Mouse (Mus musculus) regulatory T cell (primary cell): ENCODE data around the gene Sltm.
"Not testable (repeated sequence)": the region's sequence is repeated elsewhere in the genome, so short reads cannot be mapped to it uniquely, and the experiment has no call there.

Experiments
- in situ Hi-C: fragments of 300-600 bp; cut with MboI, MseI; formaldehyde crosslinking; loops from one replicate; pipeline ENCODE4 v1.15.1; 2025; ENCODE audit warnings: high pct_unique_total_duplicates

Gene Sltm

DNA sequence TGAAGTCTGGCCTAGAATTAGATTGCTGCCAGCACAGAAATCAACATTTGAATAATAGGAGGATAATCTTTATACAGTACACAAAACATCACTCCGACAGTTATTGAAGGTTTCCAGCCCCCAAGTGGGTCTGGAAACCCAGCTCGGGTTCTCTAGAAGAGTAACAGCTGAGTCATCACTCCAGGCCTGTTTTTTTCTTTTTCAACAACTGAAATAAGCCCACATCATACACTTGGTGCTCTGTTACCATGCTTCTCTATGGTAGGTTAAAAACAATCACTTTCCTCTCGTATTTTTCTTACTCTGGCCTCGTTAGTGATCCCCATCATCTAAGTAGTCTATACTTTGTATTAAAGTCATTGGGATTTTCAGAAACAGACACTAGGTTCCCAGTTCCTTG, 5.8 kb downstream of the Sltm start:
- in situ Hi-C loops, result no loop called here

DNA sequence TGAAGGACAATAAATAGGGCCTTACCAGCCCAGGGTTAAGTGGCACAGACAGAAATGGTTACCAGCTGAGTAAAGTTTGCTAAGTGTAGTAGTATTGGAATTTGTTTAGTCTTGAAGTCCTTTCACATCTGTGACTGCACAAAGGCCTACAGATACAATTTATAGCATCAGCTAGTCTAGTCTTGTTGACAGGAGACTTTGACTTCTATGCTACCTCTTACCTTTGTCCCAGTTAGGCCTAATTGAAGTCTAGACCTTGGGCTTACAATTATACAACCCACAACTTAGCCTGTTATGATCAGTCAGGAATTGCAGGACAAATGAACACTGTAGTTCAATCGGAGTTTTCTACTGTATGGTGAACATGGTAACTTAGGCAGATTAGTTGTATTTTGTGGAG, 9.0 kb downstream of the Sltm start:
- in situ Hi-C loops, result no loop called here

DNA sequence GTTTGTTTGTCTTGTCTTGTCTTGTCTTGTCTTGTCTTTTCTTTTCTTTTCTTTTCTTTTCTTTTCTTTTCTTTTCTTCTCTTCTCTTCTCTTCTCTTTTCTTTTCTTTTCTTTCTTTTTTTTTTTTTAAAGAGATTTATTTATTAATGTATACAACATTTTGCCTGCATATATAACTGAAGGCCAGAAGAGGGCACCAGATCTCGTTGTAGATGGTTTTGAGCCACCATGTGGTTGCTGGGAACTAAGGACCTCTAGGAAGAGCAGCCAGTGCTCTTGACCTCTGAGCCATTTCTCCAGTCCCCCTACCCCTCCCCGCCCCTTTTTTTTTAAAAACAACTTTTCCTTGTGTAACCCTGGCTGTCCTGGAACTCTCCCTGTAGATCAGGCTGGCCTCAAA, 9.7 kb downstream of the Sltm start:
- in situ Hi-C loops, result not testable (repeated sequence)

DNA sequence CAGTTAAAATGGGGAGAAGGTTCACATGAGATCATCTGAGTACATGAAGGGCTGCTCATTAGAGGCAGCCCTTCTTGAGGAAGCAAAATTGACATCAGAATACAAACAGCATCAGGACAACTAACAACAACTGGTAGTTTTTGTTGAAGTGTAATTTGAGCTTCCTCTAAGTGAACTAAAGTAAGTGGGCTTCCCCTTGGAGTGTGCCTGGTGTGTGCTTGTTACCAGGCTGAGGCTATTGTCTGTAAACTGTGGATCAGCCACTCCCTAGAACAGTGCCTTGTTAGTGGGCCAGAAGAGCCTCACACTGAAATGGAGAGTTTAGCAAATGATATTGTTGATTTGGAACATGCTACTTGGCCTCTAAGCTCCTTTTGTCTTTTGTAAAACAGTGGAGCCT, 12.9 kb downstream of the Sltm start:
- in situ Hi-C loops, result no loop called here

DNA sequence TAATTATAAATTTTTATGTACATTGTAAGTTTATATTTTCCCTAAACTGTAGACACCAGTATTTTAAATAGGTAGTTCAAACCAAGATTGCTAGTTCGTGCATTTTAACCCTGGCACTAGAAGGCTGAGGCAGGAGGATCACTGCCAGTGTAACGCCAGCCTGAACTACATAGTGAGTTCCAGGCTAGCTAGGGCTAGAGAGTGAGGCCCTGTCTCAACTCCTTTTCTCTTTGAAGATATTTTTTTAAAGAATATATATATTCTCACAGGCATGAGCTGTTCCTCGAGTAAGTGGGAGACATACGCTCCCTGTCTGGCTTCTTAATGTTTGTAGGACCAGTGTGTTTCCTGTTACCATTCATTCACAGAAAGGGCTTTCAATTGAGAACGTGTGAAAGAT, 14.2 kb downstream of the Sltm start:
- in situ Hi-C loops, result no loop called here

DNA sequence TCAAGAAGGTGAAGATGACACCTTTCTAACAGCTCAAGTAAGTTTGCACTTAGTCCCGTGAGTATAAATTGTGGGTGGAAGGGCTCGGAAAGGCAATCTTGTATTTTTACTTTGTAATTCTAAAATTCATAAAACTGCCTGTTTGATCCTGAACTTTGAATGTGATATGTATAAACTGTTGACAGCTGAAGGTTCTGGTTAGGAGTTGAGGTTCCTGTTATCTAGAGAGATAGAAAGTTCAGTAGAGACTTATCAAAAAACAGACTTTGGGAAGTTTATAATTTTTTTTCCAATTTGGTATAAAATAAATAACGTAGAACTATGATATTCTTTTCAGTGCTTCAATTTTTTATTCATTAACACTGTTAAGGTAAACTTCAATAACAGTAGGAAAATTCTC, 20.3 kb downstream of the Sltm start:
- in situ Hi-C loops, result no loop called here

DNA sequence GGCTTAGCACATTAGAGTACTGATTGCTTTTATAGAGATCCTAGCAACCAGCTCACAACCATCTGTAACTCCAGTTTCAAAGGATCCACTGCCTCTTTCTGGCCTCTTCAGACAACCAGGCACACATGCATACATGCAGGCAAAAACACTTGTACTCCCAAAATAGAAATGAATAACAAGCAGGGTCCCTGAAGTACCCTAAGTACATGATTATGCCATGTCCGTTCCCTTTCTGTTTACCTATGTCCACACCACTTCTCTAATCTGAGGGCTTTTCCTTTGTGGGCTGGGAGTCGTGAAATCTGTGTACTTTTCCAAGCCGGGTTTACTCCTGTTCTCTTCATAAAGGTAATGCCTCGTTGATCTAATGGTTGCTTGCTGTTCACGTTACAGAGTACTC, 25.1 kb downstream of the Sltm start:
- in situ Hi-C loops, result no loop called here

DNA sequence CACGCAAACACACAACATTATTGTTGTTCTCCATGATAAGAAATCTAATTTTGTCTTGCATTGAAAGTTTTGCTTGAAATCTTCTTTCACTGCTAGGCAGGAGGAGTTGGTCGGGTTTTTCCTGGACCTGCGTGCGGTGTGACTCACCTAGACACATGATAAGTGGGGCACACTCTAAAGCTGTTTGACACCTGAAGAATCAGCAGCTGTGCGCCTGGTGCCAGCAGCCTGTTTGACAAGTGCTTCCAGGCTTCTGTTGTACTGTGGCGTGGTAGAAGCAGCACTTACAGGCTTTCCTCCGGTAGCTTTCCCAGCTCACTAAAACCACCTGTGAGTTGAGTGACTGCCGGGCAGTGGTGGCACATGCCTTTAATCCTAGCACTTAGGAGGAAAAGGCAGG, 27.8 kb downstream of the Sltm start:
- in situ Hi-C loops, result loop anchor here (5.0 kb wide), 1 partner anchor 128 kb away; no protein-coding TSS in a partner anchor

DNA sequence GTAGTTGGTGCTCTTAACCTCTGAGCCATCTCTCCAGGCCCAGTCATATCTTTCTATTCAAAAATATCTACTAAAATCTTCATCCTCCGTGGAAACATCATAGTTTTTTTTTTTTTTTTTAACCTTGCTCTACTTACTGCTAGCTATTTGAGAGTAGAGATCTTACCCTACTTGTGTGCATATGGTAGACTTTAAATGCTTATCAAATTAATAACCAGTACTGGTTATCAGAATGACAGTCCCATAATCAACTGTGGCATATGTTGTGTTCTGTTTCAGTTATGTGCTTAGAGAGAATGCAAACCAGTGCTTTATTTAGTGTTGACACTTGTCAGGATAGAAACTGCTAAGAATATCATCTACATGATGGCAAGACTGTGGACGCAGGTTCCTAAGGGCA, 35.6 kb downstream of the Sltm start:
- in situ Hi-C loops, result no loop called here

DNA sequence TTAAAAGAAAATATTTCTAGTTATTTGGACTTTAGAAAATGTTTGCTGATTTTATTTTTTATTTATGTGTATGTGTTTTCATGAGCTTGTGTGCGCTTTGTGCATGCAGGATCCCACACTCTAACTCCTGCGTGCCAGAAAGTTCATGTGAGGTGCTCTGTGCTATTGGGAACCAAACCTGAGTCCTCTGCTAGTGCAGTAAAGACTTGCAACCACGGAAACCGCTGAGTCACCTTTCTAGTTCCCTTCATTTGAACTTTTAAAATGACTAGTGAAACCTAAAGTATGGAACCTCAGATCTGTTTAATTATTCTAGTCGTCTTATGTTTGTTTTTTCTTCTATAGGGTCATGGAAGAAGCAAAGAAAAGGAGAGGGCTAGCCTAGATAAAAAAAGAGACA, 38.4 kb downstream of the Sltm start:
- in situ Hi-C loops, result no loop called here

DNA sequence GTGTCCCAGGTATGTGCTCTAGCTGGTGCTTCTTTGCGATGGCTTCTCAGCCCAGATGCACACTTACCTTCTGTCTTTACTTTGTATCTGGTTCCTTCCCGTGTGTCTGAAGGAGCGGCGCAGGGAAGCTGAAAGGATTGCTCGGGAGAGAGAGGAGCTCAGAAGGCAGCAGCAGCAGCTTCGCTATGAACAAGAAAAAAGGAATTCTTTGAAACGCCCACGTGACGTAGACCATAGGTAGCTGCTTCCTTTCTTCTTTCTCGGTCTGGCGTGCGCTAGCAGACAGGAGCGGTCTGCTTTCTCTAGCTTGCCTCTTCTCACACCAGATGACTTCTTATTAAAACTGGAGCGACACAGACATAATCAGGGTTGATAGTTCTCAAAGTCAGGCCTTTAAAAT, 42.1 kb downstream of the Sltm start:
- in situ Hi-C loops, result no loop called here

DNA sequence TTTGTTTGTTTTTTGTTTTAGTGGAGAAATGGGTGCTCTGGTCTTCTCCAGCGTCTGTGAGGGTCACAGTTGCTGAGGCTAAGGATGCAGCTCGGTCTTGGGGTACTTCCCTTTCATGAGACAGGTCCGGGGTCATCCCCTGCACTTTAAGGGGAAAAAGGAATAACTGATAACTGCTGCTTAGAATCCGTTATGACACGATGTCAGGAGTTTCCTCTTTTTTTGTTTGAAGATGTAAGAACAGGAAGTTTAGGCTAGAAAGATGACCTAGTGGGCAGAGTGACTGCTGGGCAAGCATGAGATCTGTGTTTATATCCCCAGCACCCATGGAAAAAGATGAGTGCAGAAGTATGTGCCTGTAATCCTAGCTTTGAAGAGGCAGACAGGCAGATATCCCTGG, 42.6 kb downstream of the Sltm start:
- in situ Hi-C loops, result no loop called here

DNA sequence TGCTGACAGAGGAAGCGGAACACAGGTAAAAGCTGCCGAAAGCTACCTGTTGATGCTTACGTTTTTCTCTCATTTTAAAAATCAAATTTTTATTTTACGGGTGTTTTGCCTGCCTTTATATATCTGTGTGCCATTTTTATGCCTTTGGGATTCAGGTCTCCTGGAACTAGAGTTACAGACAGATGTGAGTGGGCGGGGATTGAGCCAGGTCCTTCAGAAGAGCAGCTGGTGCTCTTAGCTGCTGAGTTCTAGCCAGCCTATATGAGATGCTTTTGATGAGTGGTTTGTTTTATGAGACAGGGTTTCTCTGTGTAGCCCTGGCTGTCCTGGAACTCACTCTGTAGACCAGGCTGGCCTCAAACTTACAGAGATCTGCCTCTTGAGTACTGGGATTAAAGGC, 44.6 kb downstream of the Sltm start:
- in situ Hi-C loops, result no loop called here

DNA sequence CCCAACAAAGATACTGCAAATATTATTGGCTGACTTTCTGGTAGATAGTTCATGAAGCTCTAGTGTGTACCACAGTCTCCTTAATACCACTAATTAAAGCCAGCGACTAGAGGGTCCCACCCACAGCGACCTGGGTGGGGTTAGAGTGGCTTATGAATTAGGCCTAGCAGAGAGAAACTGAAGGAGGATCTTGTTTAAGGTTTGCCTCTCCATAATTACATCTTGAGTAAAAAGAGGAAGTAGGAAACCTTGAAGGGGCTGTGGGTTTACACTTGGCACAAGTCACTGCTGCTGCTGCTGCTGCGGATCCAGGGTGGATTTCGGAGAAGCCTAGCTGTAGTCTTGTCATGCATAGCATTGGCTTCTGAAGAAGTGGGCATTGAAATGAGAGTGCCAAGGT, 48.2 kb downstream of the Sltm start:
- in situ Hi-C loops, result no loop called here

DNA sequence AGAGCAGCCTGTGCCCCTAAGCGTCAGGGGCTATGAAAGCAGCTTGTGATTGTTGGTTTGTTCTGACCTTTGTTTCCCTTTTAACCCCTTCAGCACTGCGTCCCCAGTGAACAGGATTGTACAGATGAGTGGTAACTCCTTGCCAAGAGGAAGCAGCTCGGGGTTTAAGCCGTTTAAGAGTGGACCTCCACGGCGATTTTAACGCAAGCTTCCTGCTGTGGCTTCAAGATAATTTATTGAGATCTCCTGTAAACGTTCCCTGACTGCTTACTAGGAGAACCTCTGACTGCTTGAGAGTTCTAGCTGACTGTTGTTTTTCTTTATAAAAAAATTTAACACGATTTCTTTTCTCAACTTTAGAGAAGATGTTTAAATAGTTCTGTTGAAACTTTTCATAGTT, 48.9 kb downstream of the Sltm start:
- in situ Hi-C loops, result no loop called here

DNA sequence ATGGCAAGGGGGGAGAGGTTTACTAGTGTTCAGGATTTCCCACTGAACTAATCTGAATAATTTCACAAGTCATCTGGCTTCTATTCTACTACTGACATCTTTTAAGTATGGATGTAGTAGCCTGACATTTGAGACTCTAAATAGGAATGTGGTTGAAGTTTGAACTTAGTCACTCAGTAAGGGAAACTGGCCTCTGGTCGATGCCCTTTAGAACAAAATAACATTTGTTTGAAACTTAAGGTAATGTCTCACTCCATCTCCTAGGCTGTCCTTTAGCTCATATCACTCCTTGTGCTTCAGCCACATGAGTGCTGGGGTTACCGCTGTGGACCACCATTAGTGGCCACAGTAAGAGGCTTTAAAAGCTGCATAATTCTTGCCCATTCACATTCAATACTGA, 55.7 kb downstream of the Sltm start:
- in situ Hi-C loops, result no loop called here

DNA sequence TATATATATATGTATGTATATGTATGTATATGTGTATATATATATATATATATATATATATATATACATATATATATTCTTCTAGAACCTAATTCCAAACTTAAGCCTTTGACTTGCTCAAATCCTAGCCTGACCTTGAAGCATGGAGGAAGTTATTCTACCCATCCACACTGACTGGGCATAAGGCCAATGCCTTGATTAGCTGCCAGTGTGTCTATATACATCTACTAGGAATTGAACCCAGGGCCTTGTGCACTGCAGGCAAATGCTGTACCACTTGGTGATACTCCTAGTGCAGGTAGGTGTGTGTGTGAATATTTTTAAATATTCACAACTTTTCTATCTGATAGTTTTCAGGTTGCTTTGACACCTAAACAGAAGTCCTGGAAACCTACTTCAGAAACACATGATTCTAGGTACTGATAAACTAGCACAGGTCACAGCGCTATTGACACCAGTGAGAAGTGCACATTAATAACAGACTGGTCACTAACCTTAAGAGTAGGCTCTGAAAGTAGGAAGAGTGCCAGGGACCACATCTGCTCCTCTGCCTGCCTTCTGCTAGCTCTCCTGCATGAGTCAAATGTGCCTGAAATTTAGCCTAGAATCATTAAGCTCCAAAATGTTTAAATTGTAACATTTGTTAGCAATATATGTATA, 59.8 kb downstream of the Sltm start:
- in situ Hi-C loops, result no loop called here

DNA sequence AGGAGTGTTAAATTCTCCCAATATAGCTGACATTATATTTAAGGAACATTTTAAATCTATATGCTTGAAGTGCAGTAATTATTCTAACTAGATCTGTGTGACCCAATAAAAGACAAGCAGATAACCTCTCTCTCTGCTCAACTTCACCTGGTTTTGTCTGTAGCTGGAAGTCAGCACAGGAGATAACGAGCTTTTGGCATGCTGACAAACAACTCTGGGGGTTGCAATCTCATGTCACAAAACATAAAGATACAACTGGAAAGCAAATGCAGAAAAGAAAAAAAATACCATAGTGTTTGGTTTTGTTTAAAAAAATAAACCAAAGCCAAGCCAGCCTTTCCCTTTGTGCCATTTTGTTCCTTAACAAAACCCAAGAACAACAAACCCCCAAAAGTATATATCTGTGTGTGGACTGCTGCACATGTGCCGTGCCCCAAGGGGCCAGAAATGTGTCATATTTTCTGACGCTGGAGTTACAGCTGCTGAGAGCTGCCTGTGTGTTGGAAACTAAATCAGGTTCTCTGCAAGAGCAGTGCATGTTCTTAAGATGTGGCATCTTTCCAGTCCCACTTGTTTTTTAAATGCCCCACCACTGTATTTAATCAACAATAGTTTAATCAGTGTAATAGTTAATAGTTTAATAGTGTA, 68.6 kb downstream of the Sltm start:
- in situ Hi-C loops, result no loop called here

DNA sequence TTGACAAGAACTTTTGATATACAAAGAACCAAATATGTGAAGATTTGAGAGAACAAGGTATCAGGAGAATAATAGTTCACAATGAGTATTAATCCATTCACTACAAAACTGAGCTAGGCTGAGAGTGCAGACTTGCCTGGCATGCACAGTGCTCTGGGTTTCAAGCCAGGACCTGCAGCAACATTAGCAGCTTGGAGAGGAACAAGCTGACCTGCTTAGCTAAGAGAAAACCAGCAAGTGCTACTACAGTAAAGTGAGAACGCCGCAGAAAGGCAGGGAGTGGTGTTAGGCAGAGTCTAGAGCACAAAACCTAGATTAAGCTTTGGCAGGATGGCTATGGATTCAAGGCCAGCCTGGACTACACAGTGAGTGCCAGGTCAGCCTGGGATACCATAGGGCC, 87.2 kb downstream of the Sltm start:
- in situ Hi-C loops, result no loop called here

DNA sequence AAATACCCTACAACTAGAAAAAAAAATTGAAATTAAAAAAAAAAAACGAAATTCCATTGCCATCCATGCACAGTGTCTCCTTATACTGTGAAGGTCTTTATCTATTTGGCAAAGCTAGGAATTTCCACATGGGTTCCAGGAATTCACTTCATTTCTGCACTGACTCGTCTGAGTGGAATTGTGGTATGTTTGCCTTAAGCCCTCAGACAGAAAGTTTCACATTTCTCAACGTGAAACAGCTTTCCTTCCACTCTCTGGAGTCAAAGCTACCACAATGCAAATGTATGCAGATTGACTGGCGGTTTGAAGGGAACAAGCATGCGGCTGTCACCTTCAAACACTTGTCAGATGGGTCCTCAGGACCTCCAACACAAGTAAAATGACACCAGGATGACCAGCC, 89.1 kb downstream of the Sltm start:
- in situ Hi-C loops, result no loop called here

DNA sequence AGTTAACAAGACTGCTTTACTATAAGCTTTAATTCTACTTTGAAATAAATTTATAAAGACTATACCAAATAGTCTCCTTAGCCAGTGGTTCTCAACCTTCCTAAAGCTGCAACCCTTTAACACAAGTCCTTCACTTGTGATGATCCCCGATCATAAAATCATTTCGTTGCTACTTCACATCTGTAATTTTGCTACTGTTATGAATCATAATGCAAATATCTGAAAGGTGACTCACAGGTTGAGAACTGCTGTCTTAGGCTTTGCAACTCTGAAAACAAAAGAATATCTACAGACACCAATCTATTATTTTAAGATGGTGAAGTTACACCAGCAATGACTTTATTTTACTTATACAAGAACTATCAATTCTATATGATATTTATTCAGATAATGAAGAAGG, 94.2 kb downstream of the Sltm start:
- in situ Hi-C loops, result no loop called here
